Mouse (Mus musculus) urinary bladder, postnatal 10 days (tissue): Measurements from ENCODE around the gene Mpp3.

Source experiments
- DNase-seq: peaks from one replicate; pipeline ENCODE4 v3.0.0; 2022; ENCODE audit warnings: low spot score

Mpp3 gene

GRCm38 (mm10) chr11:102039487-102040137 lies 11.4 kb upstream of the Mpp3 start:
- no peak for DNase-seq

- DNase-seq = no peak
Observed at GRCm38 (mm10) chr11:102037789-102038188, 9.5 kb upstream of the Mpp3 start.

DNA sequence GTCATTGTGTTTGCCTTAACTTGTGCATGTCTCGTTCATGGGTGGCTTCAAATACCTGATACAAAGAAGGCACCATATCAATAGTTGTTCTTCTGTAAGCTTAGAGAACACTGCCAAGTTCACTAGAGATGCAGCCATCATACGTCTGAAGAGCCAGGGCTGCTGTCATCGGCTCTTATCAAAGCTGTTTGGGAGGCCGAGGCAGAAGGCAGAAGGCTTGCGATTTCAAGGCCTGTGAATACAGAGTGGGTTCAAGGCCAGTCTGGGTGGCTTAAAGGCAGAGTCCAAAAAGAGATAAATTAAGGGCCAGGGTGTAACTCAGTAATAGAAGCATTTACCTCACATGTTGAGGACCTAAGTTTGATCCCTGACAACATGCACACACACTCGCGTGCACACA lies 8.1 kb upstream of the Mpp3 start:
- no peak for DNase-seq

- no peak for DNase-seq
Observed at GRCm38 (mm10) chr11:102035456-102035960, 7.2 kb upstream of the Mpp3 start.

GRCm38 (mm10) chr11:102034887-102035286 lies 6.6 kb upstream of the Mpp3 start:
- no peak for DNase-seq

GRCm38 (mm10) chr11:102033055-102033591 lies 4.9 kb upstream of the Mpp3 start:
- DNase-seq = no peak

GRCm38 (mm10) chr11:102031149-102031548 lies 2.9 kb upstream of the Mpp3 start:
- no peak for DNase-seq

GRCm38 (mm10) chr11:102029966-102030365 lies 1.7 kb upstream of the Mpp3 start:
- DNase-seq = no peak

GRCm38 (mm10) chr11:102029304-102029703 lies 1.0 kb upstream of the Mpp3 start:
- no peak for DNase-seq

DNA sequence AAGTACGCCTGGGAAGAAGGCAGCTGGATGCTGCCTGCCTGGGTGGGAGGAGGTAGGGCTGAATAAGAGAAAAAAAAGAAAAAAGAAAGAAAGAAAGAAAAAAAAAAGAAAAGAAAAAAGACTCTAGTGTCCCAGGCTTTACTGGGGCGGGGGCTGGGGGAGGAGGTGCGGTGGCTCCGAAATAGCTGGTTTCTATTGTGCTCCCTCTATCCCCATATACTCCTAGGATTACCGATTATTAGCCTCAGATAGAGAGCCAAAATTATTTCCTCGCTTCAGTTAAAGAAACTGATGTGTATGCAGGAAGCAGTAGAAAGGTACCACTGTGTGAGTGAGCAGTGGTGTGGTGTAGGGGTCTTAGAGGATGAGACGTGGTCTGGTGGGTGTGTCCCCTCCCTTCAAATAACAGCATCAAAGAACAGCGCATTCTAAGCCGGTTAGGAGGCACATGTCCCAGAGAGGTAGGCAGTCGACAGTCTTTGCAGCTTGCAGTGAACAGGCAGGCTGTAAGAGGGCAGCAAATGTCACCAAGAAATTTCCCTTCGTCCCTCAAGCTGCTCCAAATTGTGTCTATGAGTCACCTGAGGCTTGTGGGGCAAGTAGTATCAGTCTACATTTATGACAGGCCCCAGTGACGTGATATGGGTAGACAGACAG lies 772 bp downstream of the Mpp3 start:
- no peak for DNase-seq

GRCm38 (mm10) chr11:102026694-102027360 lies 1.4 kb downstream of the Mpp3 start:
- DNase-seq = no peak

DNA sequence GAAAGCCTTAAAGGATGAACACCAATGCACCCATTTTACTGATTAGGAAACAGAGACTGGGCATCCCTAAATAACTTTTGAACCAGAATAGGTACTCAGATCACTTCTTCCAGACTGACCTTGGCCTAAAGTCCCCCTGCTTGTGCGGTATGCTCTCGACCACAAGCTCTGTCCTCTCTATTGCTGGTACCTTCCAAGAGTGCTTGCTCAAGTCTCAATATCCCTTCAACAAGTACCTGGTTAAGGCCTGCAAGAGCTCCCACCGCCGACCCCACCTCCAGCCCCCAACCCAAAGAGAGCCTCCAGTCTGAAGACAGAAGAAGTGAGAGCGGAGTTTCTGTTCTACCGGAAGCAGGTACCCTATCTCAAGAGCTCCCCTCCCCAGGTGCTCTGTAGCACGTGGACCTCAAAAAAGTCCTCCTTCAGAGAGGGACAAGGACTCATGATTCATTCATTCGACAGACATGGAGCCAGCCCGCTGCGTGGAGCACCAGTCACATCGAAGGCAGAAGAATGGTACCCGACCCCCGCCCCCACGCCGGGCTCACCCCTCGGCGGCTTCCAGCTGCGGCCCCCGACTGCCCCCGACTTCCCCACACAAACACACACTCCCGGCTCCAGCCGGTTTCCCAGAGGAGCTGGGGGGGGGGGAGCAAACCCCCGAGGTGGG lies 2.1 kb downstream of the Mpp3 start:
- DNase-seq = no peak

- DNase-seq = no peak
Observed at GRCm38 (mm10) chr11:102025354-102025753, 2.9 kb downstream of the Mpp3 start.

- DNase-seq = no peak
Observed at GRCm38 (mm10) chr11:102024875-102025274, 3.4 kb downstream of the Mpp3 start.

- no peak for DNase-seq
Observed at GRCm38 (mm10) chr11:102024084-102024758, 4.0 kb downstream of the Mpp3 start.

DNA sequence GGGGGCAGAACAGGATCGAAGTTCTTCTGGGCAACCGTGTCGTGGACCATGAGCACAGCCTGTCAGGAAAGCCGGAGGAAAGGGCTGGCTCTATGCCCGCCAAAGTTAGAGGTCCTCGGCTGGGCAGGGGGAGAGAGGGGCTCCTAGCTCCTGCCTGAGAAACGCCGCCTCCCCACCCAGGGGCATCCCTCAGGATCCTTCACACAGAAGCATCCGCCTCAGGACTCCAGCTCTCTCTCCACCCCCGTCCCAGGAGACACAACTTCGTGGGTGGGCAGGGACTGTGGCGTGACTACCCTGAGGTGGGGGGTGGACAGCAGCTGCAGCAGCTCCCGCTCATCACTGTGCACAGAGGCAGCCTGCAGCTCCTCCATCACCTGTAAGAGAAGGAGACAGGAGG lies 4.9 kb downstream of the Mpp3 start:
- no peak for DNase-seq

- DNase-seq = no peak
Observed at GRCm38 (mm10) chr11:102021196-102021595, 7.1 kb downstream of the Mpp3 start.

- no peak for DNase-seq
Observed at GRCm38 (mm10) chr11:102019736-102020135, 8.5 kb downstream of the Mpp3 start.

DNA sequence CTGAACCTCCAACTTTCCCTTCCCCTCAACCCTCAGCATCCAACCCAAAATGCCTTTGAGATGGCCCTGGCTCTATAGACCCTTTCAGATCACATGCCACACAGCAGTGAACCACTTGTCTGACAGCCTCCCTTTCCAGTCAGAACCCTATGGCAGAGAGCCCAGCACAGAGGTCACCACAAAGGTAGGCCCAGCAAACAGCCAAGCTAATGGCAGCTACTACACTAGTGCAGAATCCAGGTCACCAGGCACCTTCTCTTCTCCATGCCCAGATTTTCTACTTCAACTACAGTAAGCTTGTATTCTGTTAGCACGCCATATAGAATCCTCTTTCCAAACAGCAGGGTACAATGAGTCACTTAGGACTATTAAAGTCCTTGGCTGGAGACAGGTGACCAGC lies 12.1 kb downstream of the Mpp3 start:
- no peak for DNase-seq

DNA sequence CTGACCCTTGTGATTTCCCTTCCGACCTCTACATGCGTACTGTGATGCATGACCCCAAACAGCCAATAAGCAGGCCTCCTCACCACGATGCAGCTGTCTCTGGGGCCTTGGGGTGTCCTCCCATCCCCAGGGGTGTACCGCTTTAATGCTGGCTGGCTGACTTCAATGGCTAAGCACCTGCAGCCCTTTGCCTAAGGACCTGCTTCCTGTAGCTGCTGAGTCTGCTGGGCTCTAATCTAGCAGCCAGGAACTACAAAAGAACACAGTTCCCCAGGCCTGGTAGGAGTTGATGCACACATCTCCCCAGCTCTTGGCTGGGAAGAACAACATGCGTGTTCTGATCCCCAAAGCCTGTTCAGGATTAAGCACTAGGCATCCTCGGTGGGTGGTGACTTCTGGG lies 12.8 kb downstream of the Mpp3 start:
- no peak for DNase-seq

GRCm38 (mm10) chr11:102013201-102013600 lies 15.1 kb downstream of the Mpp3 start:
- DNase-seq = no peak

GRCm38 (mm10) chr11:102011510-102011909 lies 16.8 kb downstream of the Mpp3 start:
- DNase-seq = no peak
